Mouse (Mus musculus) myocyte (in vitro differentiated cells): ENCODE data around the gene Ccdc110.

ENCODE experiments used
- CEBPB ChIP-seq: IDR thresholded peaks from 2 replicates; pipeline ENCODE4 v1.6.1; 2011; ENCODE audit warnings: mild to moderate bottlenecking, moderate library complexity; ENCODE audit not compliant: poor library complexity, insufficient read depth, severe bottlenecking
- E2F4 ChIP-seq: IDR thresholded peaks from one replicate; pipeline ENCODE4 v1.6.1; 2011; ENCODE audit warnings: mild to moderate bottlenecking, control low read depth, moderate library complexity; ENCODE audit not compliant: insufficient read depth
- MAX ChIP-seq: IDR thresholded peaks from one replicate; pipeline ENCODE4 v1.6.1; 2011; ENCODE audit warnings: low read depth, mild to moderate bottlenecking, control low read depth
- MYOG ChIP-seq, 3 experiments: IDR thresholded peaks; one replicate each; pipeline ENCODE4 v1.6.1; 2011; ENCODE audit warnings: control low read depth in 2 of 3, low read depth in 2 of 3, mild to moderate bottlenecking in 2 of 3; ENCODE audit not compliant: insufficient read length in 2 of 3, control insufficient read depth in 1 of 3, insufficient read depth in 1 of 3
- POLR2A ChIP-seq: IDR thresholded peaks from one replicate; pipeline ENCODE4 v1.6.1; 2011; ENCODE audit warnings: low read depth, mild to moderate bottlenecking, control low read depth, moderate library complexity; ENCODE audit not compliant: insufficient read length
- POLR2AphosphoS2 ChIP-seq: IDR thresholded peaks from one replicate; pipeline ENCODE4 v1.6.1; 2011; ENCODE audit warnings: low read depth, control low read depth; ENCODE audit not compliant: insufficient read length
- SRF ChIP-seq: IDR thresholded peaks from one replicate; pipeline ENCODE4 v1.6.1; 2011; ENCODE audit warnings: low read depth; ENCODE audit not compliant: control insufficient read depth, insufficient read length
- USF1 ChIP-seq: IDR thresholded peaks from one replicate; pipeline ENCODE4 v1.6.1; 2011; ENCODE audit warnings: low read depth, mild to moderate bottlenecking, control low read depth, moderate library complexity

DNA sequence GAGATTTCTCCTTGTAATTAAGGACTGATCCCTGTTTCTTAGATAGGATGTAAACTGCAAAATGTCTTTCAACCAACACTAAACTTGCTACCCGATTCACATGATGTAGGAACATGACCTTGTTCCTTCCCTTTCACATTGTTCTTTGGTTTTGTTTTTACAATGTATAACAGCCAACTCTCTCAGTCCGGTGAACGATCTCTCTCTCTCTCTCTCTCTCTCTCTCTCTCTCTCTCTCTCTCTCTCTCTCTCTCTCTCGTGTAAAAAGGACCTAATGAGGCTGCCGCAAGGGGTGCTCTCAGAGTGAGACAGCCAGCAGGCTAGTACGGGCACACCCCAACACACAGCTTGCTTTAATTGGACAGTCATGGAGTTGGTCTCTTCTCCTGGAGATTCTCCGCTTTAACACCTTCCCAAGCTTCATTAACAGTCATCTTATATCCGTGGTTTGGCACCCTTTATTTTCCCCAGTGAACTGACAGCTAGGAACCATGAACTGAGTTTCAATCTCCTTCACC lies 39.6 kb downstream of the Ccdc110 start:
- TF ChIP-seq USF1: no peak
- no peak for TF ChIP-seq POLR2AphosphoS2
- no peak for TF ChIP-seq CEBPB
- no peak for TF ChIP-seq POLR2A
- no peak for TF ChIP-seq MAX
- TF ChIP-seq E2F4: no peak
- no peak for TF ChIP-seq SRF
- TF ChIP-seq MYOG (IDR thresholded peaks at IDR 0.05; ENCODE audit: control insufficient read depth in 1 of 3, insufficient read depth in 1 of 3, insufficient read length in 2 of 3, low read depth in 2 of 3): no peak
